Mouse (Mus musculus): Measurements from ENCODE around the gene Ppil4.

GRCm38 (mm10) chr10:7779751-7780237 is 12.9 kb upstream of the Ppil4 start:
- TF ChIP-seq POLR2A (IDR thresholded peaks at IDR 0.05; ENCODE audit: insufficient read depth, low read length) = no peak
- TF ChIP-seq CTCF (IDR thresholded peaks at IDR 0.05; ENCODE audit: low read depth, low read length) = no peak

All from ES-Bruce4 (cell line).